Mouse (Mus musculus) urinary bladder, adult 18-20 months (tissue): ENCODE results near the gene Gata2.
"Not testable (repeated sequence)": the region's sequence is repeated elsewhere in the genome, so short reads cannot be mapped to it uniquely, and the experiment has no call there.

ENCODE experiments used
- DNase-seq, 2 experiments: peaks; one replicate each; pipeline ENCODE4 v3.0.0; 2022; ENCODE audit warnings: low spot score in 2 of 2, mixed read lengths in 2 of 2

Gata2 gene

GRCm38 (mm10) chr6:88193433-88194052, at the start of gene Gata2:
Gene Gata2, plus strand, starts transcription at chr6:88193891.
- peak; percentile 70 to 78 for DNase-seq

- DNase-seq: no peak
Measured at GRCm38 (mm10) chr6:88145793-88146192, 47.9 kb upstream of the Gata2 start.

- DNase-seq: no peak
Measured at GRCm38 (mm10) chr6:88146576-88146975, 47.1 kb upstream of the Gata2 start.

- DNase-seq: no peak
Measured at GRCm38 (mm10) chr6:88147411-88148003, 46.2 kb upstream of the Gata2 start.

- DNase-seq: no peak
Measured at GRCm38 (mm10) chr6:88151335-88151734, 42.4 kb upstream of the Gata2 start.

- DNase-seq: no peak
Measured at GRCm38 (mm10) chr6:88152127-88152705, 41.5 kb upstream of the Gata2 start.

- no peak for DNase-seq
Measured at GRCm38 (mm10) chr6:88152979-88153378, 40.7 kb upstream of the Gata2 start.

GRCm38 (mm10) chr6:88155614-88156013, 38.1 kb upstream of the Gata2 start:
- not testable (repeated sequence) for DNase-seq

GRCm38 (mm10) chr6:88158790-88159189, 34.9 kb upstream of the Gata2 start:
- no peak for DNase-seq

- DNase-seq: no peak
Measured at GRCm38 (mm10) chr6:88166054-88166453, 27.6 kb upstream of the Gata2 start.

GRCm38 (mm10) chr6:88174191-88174590, 19.5 kb upstream of the Gata2 start:
- no peak for DNase-seq

- DNase-seq: no peak
Measured at GRCm38 (mm10) chr6:88174676-88175075, 19.0 kb upstream of the Gata2 start.

- no peak for DNase-seq
Measured at GRCm38 (mm10) chr6:88184671-88185070, 9.0 kb upstream of the Gata2 start.

- no peak for DNase-seq
Measured at GRCm38 (mm10) chr6:88188148-88188547, 5.5 kb upstream of the Gata2 start.

GRCm38 (mm10) chr6:88189312-88190042, 4.2 kb upstream of the Gata2 start:
- DNase-seq: peak; percentile 72 to 90

- DNase-seq: no peak
Measured at GRCm38 (mm10) chr6:88190043-88190309, 3.7 kb upstream of the Gata2 start.

GRCm38 (mm10) chr6:88190310-88191023, 3.2 kb upstream of the Gata2 start:
- no peak for DNase-seq

- DNase-seq: no peak
Measured at GRCm38 (mm10) chr6:88191024-88191365, 2.7 kb upstream of the Gata2 start.

GRCm38 (mm10) chr6:88191411-88192070, 2.1 kb upstream of the Gata2 start:
- no peak for DNase-seq

GRCm38 (mm10) chr6:88192756-88193155, 935 bp upstream of the Gata2 start:
- no peak for DNase-seq

GRCm38 (mm10) chr6:88194053-88194977, 624 bp downstream of the Gata2 start:
- DNase-seq: no peak
